Mouse (Mus musculus): ENCODE data around the gene Nav2.
A peak's percentile ranks its signal among the peaks of the same experiment; 100 is the strongest.

Gene Nav2

GRCm38 (mm10) chr7:49094531-49094930 is 186.0 kb downstream of the Nav2 start:
- no peak for DNase-seq (ENCODE audit: low spot score in 2 of 2)

GRCm38 (mm10) chr7:49101291-49101690 is 192.8 kb downstream of the Nav2 start:
- no peak for DNase-seq (ENCODE audit: low spot score in 2 of 2)

GRCm38 (mm10) chr7:49102223-49102622 is 193.7 kb downstream of the Nav2 start:
- no peak for DNase-seq (ENCODE audit: low spot score in 2 of 2)

GRCm38 (mm10) chr7:49104376-49104775 is 195.9 kb downstream of the Nav2 start:
- no peak for DNase-seq (ENCODE audit: low spot score in 2 of 2)

GRCm38 (mm10) chr7:49104793-49105192 is 196.3 kb downstream of the Nav2 start:
- DNase-seq (ENCODE audit: low spot score in 2 of 2) = no peak

- DNase-seq (ENCODE audit: low spot score in 2 of 2) = no peak
Observed at GRCm38 (mm10) chr7:49105501-49105900, 197.0 kb downstream of the Nav2 start.

GRCm38 (mm10) chr7:49108076-49108475 is 199.6 kb downstream of the Nav2 start:
- DNase-seq (ENCODE audit: low spot score in 2 of 2) = no peak

GRCm38 (mm10) chr7:49119016-49119415 is 210.5 kb downstream of the Nav2 start:
- no peak for DNase-seq (ENCODE audit: low spot score in 2 of 2)

GRCm38 (mm10) chr7:49119794-49120487 is 211.4 kb downstream of the Nav2 start:
- no peak for DNase-seq (ENCODE audit: low spot score in 2 of 2)

- no peak for DNase-seq (ENCODE audit: low spot score in 2 of 2)
Observed at GRCm38 (mm10) chr7:49120488-49120864, 212.0 kb downstream of the Nav2 start.

- peak; percentile 82 to 86 for DNase-seq (ENCODE audit: low spot score in 2 of 2)
Observed at GRCm38 (mm10) chr7:49120935-49121691, 212.6 kb downstream of the Nav2 start.

- no peak for DNase-seq (ENCODE audit: low spot score in 2 of 2)
Observed at GRCm38 (mm10) chr7:49122498-49122897, 214.0 kb downstream of the Nav2 start.

- DNase-seq (ENCODE audit: low spot score in 2 of 2) = peak; percentile 14 to 22
Observed at GRCm38 (mm10) chr7:49125545-49125944, 217.0 kb downstream of the Nav2 start.

GRCm38 (mm10) chr7:49128224-49128623 is 219.7 kb downstream of the Nav2 start:
- no peak for DNase-seq (ENCODE audit: low spot score in 2 of 2)

- peak; percentile 61 to 71 for DNase-seq (ENCODE audit: low spot score in 2 of 2)
Observed at GRCm38 (mm10) chr7:49132851-49133351, 224.4 kb downstream of the Nav2 start.

GRCm38 (mm10) chr7:49134396-49134795 is 225.9 kb downstream of the Nav2 start:
- DNase-seq (ENCODE audit: low spot score in 2 of 2) = no peak

- DNase-seq (ENCODE audit: low spot score in 2 of 2) = no peak
Observed at GRCm38 (mm10) chr7:49139762-49140161, 231.2 kb downstream of the Nav2 start.

- no peak for DNase-seq (ENCODE audit: low spot score in 2 of 2)
Observed at GRCm38 (mm10) chr7:49143966-49144365, 235.4 kb downstream of the Nav2 start.

- no peak for DNase-seq (ENCODE audit: low spot score in 2 of 2)
Observed at GRCm38 (mm10) chr7:49145749-49146670, 237.5 kb downstream of the Nav2 start.

GRCm38 (mm10) chr7:49152297-49152696 is 243.8 kb downstream of the Nav2 start:
- DNase-seq (ENCODE audit: low spot score in 2 of 2) = no peak

- DNase-seq (ENCODE audit: low spot score in 2 of 2) = no peak
Observed at GRCm38 (mm10) chr7:49152713-49153112, 244.2 kb downstream of the Nav2 start.

Data from urinary bladder, postnatal 36 days (tissue).